Mouse (Mus musculus) fibroblast of lung, adult 2 months (primary cell): ENCODE results near the gene Snap91.
A peak's percentile ranks its signal among the peaks of the same experiment; 100 is the strongest.

ENCODE experiments used
- DNase-seq: peaks from one replicate; pipeline ENCODE4 v3.0.0-alpha.2; 2011; ENCODE audit warnings: low read depth

Snap91 gene

GRCm38 (mm10) chr9:86813327-86813726 lies 67.1 kb downstream of the Snap91 start:
- no peak for DNase-seq

- DNase-seq, result no peak
Observed at GRCm38 (mm10) chr9:86810696-86811232, 69.7 kb downstream of the Snap91 start.

- no peak for DNase-seq
Observed at GRCm38 (mm10) chr9:86810213-86810612, 70.2 kb downstream of the Snap91 start.

- DNase-seq, result no peak
Observed at GRCm38 (mm10) chr9:86800600-86801163, 79.8 kb downstream of the Snap91 start.

GRCm38 (mm10) chr9:86799099-86799498 lies 81.4 kb downstream of the Snap91 start:
- no peak for DNase-seq

- no peak for DNase-seq
Observed at GRCm38 (mm10) chr9:86798686-86799085, 81.8 kb downstream of the Snap91 start.

- DNase-seq, result no peak
Observed at GRCm38 (mm10) chr9:86798129-86798528, 82.3 kb downstream of the Snap91 start.

GRCm38 (mm10) chr9:86797553-86797952 lies 82.9 kb downstream of the Snap91 start:
- no peak for DNase-seq

- DNase-seq, result no peak
Observed at GRCm38 (mm10) chr9:86795236-86795635, 85.2 kb downstream of the Snap91 start.

GRCm38 (mm10) chr9:86791927-86792326 lies 88.5 kb downstream of the Snap91 start:
- no peak for DNase-seq

GRCm38 (mm10) chr9:86789186-86789585 lies 91.3 kb downstream of the Snap91 start:
- DNase-seq, result no peak

GRCm38 (mm10) chr9:86782836-86783235 lies 97.6 kb downstream of the Snap91 start:
- no peak for DNase-seq

GRCm38 (mm10) chr9:86781426-86781825 lies 99.0 kb downstream of the Snap91 start:
- no peak for DNase-seq

GRCm38 (mm10) chr9:86778212-86778611 lies 102.2 kb downstream of the Snap91 start:
- DNase-seq, result no peak

GRCm38 (mm10) chr9:86777309-86777708 lies 103.1 kb downstream of the Snap91 start:
- no peak for DNase-seq

- DNase-seq, result no peak
Observed at GRCm38 (mm10) chr9:86775374-86775773, 105.1 kb downstream of the Snap91 start.

- no peak for DNase-seq
Observed at GRCm38 (mm10) chr9:86773996-86774395, 106.5 kb downstream of the Snap91 start.

- DNase-seq, result no peak
Observed at GRCm38 (mm10) chr9:86772897-86773296, 107.6 kb downstream of the Snap91 start.

GRCm38 (mm10) chr9:86766991-86767390 lies 113.5 kb downstream of the Snap91 start:
- no peak for DNase-seq

GRCm38 (mm10) chr9:86764002-86764401 lies 116.5 kb downstream of the Snap91 start:
- DNase-seq, result no peak

- DNase-seq, result no peak
Observed at GRCm38 (mm10) chr9:86762477-86763376, 117.7 kb downstream of the Snap91 start.

- DNase-seq, result peak; percentile 56
Observed at GRCm38 (mm10) chr9:86745926-86746581, 134.4 kb downstream of the Snap91 start.

GRCm38 (mm10) chr9:86744041-86744440 lies 136.4 kb downstream of the Snap91 start:
- no peak for DNase-seq
